Mouse (Mus musculus): ENCODE measurements around the gene Adcy6.

- TF ChIP-seq CTCF (IDR thresholded peaks at IDR 0.05; ENCODE audit: control insufficient read depth, insufficient read depth, insufficient replicate concordance, low read depth, low read length) (no peak), POLR2A (IDR thresholded peaks at IDR 0.05; ENCODE audit: control insufficient read depth, low read depth, low read length) (no peak)
Measured at GRCm38 (mm10) chr15:98623361-98623821, 13.5 kb upstream of the Adcy6 start.

All from testis, adult 2 months (tissue).